Mouse (Mus musculus): ENCODE data around the gene Tmem131l.
A peak's percentile ranks its signal among the peaks of the same experiment; 100 is the strongest.

Gene Tmem131l

DNA sequence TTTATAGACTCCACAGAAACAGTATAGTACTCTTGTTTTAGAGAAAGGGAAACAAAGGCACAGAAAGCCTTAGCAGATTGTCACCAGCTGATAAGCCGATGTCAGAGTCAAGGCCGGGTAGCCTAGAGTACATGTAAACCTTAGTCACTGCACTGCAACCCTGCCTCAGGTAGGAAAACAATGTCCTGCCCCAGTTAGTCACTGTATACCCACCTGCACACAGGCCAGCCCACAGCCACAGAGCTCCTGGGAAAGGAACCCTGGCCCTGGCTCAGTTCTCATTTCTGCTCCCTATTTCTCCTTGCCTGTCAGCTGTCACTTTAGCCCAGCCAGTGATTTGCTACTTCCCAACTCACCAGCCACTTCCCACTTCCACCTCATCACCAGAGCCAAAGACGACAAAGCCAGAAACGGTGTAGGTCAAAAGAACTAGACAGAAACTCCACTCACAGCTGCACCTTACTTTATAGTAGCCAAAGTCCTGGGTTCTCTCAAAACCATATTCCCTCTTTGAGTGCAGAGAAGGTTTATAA lies 24.4 kb downstream of the Tmem131l start:
- no peak for DNase-seq (ENCODE audit: low read depth)

DNA sequence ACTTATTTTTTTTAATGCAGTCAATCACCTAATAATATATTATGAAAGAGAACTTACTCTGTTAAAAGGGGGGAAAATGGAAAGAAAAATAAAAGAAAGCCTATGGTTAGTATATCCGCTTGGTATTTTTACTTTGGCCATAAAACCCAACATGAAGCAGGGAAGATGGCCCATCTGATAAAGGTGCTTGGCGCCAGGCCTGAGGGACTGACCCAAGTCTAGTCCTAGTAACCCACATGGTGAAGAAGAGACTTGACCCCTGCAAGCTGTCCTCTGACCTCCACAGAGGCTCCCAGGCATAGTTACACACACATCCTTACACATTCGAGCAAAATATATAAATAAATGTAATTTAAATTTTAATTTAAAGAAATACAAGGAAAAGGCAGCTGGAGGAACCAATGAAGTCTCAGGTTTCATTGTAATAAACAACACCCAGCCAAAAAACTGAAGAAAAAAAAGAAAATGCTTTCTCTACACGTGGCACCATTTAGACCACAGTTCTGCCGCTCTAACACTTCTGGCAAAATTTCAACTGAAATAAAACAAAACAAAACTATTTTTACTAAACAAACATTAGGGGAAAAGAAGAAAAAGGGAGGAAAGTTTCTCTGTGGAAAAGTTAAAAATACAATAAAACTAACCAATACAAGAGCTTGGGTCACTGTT lies 28.8 kb downstream of the Tmem131l start:
- no peak for DNase-seq (ENCODE audit: low read depth)

DNA sequence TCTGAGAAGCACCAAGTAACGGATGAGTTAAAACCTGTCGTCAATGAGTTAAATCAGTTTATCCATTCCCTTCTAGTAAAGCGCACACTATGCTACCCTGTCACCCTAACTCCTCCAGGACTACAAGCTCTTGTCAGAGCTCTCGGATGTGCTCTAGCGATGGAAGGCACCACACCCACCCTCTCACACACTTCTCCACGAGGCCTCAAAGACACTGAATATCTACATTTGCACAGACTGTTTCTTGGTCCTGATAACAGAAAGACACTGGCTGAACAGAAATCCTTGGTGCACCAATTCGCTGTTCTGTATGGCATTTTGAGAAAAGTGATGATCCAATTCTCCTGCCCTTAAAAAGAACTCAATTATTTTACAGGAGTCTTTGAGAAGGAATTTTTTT lies 34.0 kb downstream of the Tmem131l start:
- peak; percentile 63 for DNase-seq (ENCODE audit: low read depth)

DNA sequence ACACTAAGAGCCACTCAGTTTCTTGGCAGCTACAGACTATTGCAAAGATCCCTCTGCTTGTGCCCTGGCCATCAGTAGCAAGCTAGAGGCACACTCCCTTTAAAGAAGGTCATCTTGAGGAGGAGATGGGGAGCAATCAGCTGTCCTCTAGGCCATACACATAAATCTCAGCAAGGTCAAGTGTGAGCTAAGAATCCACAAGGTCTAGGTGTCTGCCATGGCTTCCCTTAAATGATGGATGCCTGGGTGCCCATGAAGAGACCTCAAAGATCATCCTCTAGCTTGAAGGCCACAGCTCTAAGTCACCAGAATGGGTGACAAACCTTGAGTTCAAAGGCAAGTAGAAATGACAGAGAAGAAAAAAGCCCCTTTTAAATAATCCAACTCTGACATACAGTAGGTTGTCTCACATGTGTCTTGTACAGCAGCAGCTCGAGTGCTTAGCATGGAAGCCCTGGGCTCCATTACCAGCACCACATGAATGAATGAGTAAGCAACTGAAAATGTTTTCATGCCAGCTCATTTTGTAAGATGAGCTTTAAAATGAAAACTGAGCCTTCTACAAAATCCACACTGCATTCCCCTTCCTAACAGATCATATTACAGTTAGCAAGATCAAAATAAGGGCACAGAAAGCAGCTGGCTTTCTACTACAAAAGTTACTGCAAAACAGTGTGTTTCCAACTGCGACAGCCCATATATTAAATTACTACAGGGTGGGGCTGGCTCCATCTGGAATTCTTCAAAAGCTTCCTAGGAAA lies 35.5 kb downstream of the Tmem131l start:
- DNase-seq (ENCODE audit: low read depth): no peak

DNA sequence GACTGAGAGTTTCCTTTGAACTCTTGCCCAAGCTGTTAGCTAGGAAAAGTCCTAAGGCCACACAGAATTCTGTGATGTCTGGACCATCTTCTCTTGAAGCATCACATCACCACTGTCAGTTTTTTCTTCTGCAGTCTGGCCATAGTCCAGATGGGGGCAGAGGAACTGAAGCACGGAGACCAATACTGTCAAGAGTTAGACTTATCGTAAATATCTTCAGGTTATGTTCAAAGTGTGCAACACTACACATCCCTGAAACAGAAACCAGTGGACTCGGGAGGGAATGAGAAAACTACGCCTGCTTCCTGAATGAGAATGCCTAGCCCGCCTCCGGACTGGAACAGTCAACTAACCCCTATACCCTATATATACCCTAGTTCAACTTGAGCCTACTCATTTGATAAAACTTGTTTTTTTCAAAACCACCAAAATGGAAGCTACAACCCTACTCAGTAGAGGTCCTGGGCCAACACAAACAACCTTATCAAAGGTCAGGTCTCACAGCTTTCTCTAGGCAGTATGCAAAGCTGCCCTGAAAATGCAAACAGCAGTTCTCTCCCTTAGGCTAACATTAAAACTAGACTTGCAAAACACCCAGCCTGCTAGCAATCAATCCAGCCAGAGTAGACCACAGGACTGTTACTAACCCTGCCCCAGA lies 37.4 kb downstream of the Tmem131l start:
- no peak for DNase-seq (ENCODE audit: low read depth)

DNA sequence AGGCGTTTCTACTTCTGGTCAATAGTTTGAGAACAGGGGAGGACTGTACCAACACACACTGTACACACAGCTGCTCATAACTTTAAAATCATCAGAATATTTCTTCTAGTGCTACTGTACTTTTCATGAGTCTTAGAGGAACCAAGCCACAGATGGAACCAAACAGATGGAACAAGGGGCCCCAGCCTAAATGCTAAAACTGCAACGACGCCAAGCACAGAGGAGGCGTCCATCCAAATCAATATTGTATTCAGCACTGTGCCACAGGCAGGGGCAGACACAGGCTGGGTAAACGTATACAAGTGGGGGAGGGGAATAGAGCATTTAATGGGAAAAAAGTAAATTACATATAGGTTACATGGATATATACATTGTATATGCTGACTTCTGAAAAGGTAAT lies 42.4 kb downstream of the Tmem131l start:
- DNase-seq (ENCODE audit: low read depth): no peak

DNA sequence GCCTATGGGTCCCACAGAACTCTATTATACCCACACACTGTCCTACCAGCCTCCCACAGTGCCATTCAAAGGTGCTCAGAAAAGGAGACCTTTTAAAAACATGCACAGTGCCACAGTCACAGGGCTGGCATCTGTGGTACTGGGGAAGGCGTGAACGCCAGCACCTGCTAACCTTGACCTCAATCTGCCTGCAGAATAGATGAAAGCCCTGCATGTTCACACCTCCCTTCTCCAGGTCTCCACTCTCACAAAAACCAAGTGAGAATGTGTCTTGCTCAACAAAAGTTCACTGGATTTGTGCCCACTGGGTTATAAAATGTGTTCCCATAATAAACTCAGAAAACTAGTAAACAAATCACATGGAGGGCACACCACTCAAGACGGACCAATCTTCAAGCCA lies 42.9 kb downstream of the Tmem131l start:
- no peak for DNase-seq (ENCODE audit: low read depth)

DNA sequence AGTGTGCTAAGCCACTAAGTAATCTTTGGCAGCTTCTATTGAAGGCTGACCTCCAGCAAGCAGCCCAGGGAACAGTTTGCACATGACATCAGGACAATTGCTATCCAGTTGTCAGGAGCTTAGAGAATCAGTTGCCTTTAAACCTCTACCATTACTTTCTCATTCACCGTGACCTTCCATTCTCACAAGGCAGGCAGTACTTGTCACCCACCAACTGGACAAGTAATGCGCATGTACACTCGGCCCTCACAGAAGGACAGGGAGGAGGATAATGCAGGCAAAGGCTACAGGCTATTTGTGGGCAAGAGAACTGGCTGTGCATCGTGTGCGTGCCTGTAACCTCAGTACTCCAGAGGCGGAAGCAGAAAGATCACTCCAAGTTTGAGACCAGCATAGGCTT lies 43.9 kb downstream of the Tmem131l start:
- no peak for DNase-seq (ENCODE audit: low read depth)

DNA sequence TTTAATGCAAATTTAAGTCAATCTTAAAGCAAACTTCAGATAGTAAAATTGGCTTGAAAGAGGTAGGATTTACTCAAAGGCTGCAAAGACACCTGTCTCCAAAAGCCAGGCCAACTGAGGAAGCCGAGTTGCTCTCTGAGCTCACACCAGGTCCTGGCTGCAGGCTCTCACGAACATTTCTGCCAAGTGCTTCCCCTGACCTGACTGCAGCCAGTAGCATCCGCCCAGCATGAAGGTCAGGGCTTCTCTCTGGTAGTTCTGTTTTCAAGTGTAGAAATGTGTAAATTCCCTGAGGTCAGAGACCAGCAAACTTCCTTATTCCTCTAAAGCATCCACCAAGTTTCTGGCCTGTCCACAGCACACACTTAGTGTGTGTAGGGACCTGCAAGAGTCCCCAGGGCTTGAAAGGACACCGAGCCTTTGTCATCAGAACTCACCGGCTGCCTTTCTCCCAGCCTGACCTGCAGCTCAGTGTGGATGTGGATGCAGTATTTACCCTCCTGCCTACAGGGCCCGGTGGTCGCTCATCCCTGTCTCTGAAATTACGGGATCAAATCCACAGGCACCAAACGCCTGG lies 44.6 kb downstream of the Tmem131l start:
- DNase-seq (ENCODE audit: low read depth): no peak

DNA sequence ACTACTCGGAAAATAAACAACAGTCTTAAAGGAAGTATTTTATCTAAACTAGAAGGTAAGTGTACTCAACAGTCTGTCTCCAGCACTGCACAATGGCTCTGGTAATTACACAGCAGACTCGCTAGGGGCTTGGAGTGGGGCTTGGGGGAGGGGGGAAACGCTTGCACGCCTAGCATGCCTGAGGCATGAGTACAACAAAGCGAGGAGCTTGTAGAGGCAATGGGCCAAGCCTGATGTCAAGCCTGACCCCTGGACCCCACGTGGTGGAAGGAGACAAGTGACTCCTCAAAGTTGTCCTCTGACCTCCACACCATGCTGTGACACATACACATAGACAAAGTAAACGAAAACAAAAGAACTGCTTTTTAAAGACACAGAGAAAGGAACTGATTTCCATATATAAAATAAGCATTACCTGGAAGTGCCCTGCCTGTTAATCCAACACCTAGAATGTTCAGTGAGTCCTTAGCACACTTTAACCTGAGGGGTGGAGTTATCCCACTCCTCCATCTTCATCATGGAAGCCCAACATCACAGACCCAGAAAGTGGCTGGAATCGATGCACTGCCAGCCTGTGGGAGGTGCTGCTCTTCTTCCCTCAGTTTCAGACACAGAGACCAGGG lies 45.6 kb downstream of the Tmem131l start:
- DNase-seq (ENCODE audit: low read depth): no peak

DNA sequence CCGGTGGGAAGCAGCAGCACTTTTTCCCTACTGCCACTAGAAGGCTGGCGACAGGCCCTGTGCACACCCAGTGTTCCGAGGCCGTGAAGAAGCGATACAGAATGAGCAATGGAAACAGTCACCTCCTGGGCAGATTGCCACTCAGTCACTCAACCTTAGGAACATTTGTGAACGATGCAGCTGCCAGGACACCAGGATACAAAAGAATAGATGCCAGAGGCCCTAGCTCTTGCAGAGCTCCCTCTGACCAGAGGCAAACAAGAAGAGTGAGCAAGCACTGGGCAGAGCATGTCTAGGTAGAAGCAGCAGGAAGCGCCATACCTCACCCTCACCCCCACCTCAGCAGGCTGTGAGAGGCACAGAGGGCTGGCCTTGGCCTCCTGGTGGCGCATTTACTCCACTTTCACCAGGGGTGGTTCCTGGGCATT lies 46.9 kb downstream of the Tmem131l start:
- no peak for DNase-seq (ENCODE audit: low read depth)

DNA sequence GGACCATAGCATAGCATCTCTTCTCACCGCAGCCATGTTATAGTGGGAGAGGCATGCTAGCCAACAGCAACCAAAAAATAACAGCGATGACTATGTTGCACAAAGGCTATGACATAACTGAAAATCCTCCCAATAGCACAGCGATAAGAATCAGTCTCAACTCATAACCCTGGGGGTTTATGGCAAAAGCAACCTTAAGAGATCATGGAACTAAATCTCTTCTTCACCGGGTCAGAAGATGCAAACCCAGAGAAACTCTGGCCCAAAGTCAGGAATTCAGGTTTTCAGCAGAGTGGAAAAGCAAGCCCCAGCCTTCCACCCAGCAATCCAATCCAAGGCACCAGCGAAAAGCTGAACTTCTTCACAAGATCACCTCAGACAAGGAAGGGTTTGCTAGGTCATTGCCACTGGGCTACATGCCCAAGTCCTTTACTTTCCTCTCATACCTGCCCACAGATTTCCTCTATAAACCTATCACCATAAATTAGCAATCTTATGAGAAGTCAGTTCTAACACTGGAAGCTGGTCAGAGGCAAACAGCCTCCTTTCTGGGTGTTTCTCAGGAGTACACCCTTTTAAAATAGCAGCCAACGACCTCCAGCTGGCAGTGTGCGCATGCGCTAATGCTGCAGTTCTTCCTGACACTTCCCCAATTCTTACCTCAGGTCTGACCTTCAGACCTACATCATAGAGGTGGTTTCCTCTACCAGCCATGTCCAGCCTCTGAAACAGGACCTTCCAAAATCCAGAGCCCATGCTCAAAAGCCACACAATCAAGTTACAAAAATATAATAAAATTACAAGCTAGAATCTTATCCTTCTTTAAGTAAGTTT lies 48.1 kb downstream of the Tmem131l start:
- no peak for DNase-seq (ENCODE audit: low read depth)

DNA sequence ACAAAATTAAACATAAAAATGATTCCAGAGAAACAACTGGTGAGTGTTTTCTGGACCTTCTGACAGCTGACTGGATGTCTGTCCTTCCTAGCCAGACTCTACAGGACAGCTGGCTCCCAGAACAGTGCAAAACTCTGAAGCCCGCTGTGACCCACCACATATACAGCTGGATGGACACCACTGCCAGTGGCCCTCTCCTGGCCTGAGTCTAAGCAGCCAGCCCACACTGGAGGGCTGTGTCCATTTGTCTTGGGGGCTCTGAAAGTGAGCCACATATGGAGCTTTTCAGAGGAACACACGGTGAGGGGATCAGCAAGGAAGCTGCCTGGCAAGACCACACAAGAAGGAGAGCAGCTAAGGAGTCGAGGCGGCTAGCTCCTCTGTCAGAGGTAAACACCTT lies 51.8 kb downstream of the Tmem131l start:
- DNase-seq (ENCODE audit: low read depth): no peak

DNA sequence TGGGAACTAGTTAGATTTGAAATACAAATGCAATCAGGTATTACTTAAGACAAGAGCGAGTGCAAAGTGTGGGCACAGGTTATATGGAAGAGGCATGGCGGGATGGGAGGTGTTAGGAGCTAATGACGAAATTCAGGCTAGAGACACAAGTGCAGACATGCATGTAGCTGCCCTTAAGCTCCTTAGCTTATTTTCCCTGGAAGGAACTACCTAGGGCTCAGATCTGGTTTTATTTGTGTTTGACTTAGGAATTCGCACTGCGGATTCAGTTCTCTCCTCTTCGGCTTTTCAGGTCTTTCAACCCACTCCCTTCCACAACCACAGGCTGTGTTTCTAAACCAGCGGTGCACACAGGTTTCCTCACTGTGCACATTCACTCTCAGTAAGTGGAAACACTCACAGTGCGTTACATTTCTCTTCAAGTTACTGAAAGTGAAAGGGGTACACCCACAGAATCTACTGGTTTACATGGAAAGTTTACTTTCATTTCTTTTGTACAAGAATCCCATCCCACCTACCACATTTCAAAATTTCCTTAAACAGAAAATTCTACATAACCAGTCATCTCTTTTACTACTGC lies 52.4 kb downstream of the Tmem131l start:
- DNase-seq (ENCODE audit: low read depth): no peak

DNA sequence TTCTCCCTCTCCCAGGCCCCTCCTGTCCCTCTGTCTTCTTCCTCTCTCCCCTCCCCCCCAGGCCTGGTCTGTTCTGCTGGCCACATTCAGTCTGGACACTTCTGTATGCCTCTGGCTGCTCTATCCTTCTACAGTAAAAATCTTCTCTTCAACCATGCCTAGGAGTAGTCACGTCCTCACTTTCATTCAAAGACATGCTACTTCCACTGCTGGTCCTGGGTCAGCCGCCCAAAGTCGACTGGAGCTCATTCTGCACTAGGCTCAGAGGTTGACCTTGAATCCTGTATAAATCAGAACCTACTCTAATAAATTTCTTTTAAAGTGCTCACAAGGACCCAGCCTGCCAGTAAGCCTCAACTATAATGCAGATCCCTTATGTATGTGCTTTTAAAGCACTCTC lies 53.2 kb downstream of the Tmem131l start:
- DNase-seq (ENCODE audit: low read depth): no peak

DNA sequence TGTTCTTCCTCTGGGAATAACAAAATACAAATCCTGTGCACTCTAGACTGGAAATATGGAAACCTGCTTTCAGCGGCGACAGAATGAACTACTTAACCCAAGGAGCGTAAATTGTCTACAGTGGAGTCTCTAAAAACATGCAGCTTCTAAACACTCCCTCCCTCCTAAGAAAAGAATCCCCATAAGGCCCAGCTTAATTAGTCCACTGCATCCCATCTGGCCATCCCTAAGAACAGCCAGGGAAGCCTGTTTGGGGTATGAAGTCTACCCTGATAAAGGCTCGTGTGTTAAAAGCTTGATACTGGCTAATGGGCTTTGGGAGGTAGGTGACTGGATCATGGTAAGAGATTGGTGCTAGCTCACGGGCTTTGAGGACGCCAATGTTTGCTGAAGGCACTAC lies 54.5 kb downstream of the Tmem131l start:
- no peak for DNase-seq (ENCODE audit: low read depth)

DNA sequence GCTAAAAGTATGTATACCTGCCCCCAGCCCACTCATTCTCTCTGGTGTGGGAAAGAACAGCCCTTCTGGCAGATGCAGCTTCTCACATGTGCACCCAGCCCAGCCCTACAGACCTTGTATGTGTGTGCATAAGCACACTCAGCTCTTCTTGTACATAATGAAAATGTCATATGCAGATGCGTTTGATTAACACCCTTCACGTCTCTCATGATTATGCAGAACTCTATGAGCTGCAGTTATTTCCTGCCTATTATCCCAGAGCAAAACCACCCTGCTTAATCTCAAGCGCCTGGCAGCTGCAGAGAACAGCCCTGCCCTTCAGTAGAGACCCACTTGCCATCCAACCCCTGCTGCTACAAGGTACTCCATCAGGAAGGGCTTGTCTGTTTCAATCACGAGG lies 55.6 kb downstream of the Tmem131l start:
- no peak for DNase-seq (ENCODE audit: low read depth)

DNA sequence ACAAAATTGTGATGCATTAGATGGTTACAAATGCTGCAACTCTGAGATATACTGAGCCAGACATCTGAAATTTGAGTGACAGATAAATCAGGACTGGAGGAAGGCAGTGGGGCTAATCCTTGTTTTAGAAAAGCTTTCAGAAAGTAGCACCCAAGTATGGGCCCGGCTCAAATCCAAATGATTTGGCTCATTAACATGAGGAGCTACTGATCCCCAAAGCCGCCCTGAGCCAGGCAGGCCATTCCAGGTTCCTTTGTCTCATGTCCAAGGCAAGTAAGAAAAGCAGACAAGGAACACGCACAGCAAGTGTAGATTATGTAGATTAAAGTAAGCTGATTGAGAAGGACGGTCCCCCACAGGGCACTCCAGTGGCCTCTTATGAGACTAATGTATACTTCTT lies 57.2 kb downstream of the Tmem131l start:
- no peak for DNase-seq (ENCODE audit: low read depth)

DNA sequence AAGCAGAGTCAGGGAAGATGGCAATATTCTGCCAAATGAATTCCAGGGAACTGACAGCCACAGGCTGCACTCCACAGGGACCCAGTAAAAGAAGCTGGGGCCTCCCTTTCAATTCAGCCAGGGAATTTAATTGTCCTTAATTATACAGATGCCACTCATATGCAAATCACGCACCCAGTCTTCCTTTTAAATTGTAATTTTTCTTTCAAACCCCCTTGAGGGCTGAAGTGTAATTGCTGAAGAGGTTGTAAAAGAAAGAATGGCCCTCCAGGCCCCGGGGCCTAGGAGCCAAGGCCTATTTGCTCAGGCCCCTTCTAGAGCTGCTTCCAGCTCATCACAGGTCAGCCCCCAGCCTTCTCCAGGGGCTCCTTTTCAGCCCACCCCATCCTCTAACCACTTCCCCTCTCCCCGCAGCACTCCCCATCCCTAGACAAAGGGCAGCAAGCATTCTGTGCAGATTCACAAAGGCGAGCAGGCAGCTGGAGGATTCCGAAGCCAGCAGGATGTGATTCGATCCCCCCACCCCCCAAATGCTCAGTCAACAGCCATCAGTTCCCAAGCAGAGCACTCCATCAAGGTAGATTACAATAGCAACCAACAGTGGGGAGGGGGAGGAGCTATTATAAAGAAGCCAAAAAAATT lies 59.6 kb downstream of the Tmem131l start:
- no peak for DNase-seq (ENCODE audit: low read depth)
